Mouse (Mus musculus): ENCODE data around the gene Izumo1. TPM values are rescaled to one million over a fixed set of nuclear protein-coding genes. Genes with fewer than 3 reads are reported as not detected.

Izumo1 gene
- polyA plus RNA-seq, 1 experiment from 2014 or later = 0.41 TPM

DNA sequence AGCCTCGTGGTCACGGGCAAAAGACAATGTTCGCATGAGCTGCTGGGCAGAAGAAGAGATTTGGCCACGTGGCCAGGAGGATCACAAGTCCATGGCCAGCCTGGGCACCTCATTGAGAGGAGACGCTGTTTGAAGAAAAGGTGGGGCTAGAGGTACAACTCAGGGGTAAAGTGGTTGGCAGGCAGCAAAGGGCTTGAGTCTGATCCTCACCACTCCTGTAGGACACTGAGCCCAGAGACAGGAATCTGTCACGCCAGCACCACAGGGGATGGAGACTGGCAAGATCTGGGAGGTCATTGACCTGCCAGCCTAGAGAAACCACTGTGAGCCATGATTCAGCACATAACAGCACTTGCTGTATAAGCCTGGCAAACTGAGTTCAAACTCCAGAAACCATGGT is 24.1 kb upstream of the Izumo1 start:
- ATAC-seq (ENCODE audit: insufficient number of reproducible peaks, insufficient read depth, low FRiP score, low read depth) = no peak
- Histone ChIP-seq H3K9me3 (ENCODE audit: control insufficient read depth, low read length) (no peaks in the 10 kb centered on the region), H3K27ac (replicated peaks in 1 of 2; ENCODE audit: control insufficient read depth in 1 of 2, insufficient read depth in 1 of 2, low read depth in 2 of 2, low read length in 2 of 2) (no peak overlapping the region), H3K27me3 (ENCODE audit: control insufficient read depth, insufficient read depth, low read length) (no peaks in the 10 kb centered on the region), H3K36me3 (ENCODE audit: control insufficient read depth, insufficient read depth, low read length) (no peaks in the 10 kb centered on the region), H3K4me2 (ENCODE audit: low read length) (no peak overlapping the region), H3K4me3 (ENCODE audit: control insufficient read depth in 1 of 2, insufficient read depth in 1 of 2, low read depth in 1 of 2, low read length in 2 of 2) (no peak overlapping the region), H3K4me1 (ENCODE audit: control insufficient read depth in 2 of 2, insufficient read depth in 2 of 2, low read length in 2 of 2) (peaks cover 5 to 6% of the 10 kb centered on the region in 2 experiments; a peak in 3 of 4 replicates), H3K9ac (ENCODE audit: low read length) (no peak overlapping the region)
- WGBS = 82% methylated on average over 6 of the region's 6 CpGs

DNA sequence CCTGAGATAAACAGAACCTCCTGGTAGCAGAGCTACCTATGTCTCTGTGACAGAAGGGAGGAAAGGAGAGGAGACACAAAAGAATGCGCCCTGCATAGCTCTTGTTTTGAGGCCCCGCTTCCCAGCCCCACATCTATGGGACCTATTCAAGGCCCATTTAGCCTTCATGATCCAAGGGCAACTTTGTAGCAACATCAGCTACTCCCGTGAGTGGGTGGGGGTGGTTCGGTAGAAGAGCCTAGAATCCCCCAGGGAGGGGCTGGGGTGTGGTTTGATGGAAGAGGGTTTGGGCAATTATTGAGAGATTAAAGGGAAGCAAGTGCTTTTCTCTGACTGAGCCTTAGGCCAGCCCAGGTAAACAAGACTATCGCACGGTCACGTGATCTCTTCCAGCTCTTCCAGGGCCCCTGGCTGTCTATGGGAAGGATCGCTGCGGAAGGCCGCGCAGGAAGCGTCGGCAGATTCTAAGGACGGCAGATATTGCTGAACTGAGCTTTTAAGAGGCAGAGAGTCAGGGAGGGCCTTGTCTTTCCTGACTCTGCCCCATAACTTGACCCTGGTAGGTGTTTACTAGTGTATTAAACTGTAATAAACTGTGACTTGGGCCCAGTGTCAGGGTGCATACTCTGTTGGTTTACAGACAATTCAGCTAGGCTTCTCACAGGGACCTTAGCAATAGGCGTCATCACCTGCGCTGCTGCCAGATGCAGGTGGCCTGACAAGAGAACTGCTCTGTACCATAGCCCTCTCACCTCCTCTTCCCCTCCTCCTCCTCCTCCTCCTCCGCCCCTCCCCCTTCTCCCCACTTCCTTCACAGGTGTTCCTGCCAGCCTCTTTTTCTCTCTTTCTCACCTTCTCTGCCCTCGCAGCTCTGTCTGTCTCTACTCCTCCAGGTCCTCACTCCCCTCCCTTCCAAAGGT is 22.4 kb upstream of the Izumo1 start:
- 35% methylated on average over 18 of the region's 18 CpGs for WGBS
- Histone ChIP-seq H3K9me3 (ENCODE audit: control insufficient read depth, low read length) (no peaks in the 10 kb centered on the region), H3K27ac (replicated peaks in 1 of 2; ENCODE audit: control insufficient read depth in 1 of 2, insufficient read depth in 1 of 2, low read depth in 2 of 2, low read length in 2 of 2) (no peak overlapping the region), H3K36me3 (ENCODE audit: control insufficient read depth, insufficient read depth, low read length) (no peaks in the 10 kb centered on the region), H3K4me2 (ENCODE audit: low read length) (peak overlapping the region; percentile 32; the same call in 1 of the 2 replicates), H3K4me1 (ENCODE audit: control insufficient read depth in 2 of 2, insufficient read depth in 2 of 2, low read length in 2 of 2) (peaks cover 5 to 6% of the 10 kb centered on the region in 2 experiments; a peak in 3 of 4 replicates), H3K4me3 (ENCODE audit: control insufficient read depth in 1 of 2, insufficient read depth in 1 of 2, low read depth in 1 of 2, low read length in 2 of 2) (no peak overlapping the region), H3K27me3 (ENCODE audit: control insufficient read depth, insufficient read depth, low read length) (no peaks in the 10 kb centered on the region), H3K9ac (ENCODE audit: low read length) (peak overlapping the region; percentile 21; the same call in 1 of the 2 replicates)
- ATAC-seq (ENCODE audit: insufficient number of reproducible peaks, insufficient read depth, low FRiP score, low read depth) = no peak

DNA sequence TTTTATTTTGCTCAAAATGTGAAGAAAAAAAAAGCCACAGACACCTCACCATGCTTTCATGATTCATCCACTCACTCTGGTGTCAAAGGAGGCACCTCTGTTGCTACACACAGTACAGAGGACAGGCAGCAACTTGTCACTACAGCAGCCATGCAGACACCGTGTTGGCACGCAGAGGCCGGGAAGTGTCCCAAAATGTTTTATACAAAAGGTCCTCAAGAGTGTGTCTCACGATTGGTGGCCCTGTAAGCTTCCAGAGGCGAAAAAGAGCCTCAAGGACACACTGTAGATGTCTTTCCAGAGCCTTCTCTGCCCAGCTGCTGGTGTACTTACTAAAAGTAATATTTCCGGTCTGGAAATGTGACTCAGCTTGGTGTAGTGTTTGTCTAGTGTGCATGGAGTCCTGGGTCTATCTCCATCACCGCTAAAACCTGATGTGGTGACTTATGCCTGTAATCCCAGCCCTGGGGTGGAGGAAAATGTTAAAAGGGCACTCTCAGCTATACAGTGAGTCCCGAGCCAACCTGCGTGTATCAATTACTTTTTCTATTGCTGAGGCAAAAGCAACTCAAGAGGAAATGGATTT is 15.8 kb upstream of the Izumo1 start:
- H3K27me3 ChIP-seq (ENCODE audit: control insufficient read depth, insufficient read depth, low read length) = no peaks in the 10 kb centered on the region
- no peak overlapping the region for H3K27ac ChIP-seq (replicated peaks in 1 of 2; ENCODE audit: control insufficient read depth in 1 of 2, insufficient read depth in 1 of 2, low read depth in 2 of 2, low read length in 2 of 2)
- H3K4me2 ChIP-seq (ENCODE audit: low read length) = no peak overlapping the region
- H3K9me3 ChIP-seq (ENCODE audit: control insufficient read depth, low read length) = no peaks in the 10 kb centered on the region
- H3K36me3 ChIP-seq (ENCODE audit: control insufficient read depth, insufficient read depth, low read length) = no peaks in the 10 kb centered on the region
- no peak overlapping the region for H3K4me3 ChIP-seq (ENCODE audit: control insufficient read depth in 1 of 2, insufficient read depth in 1 of 2, low read depth in 1 of 2, low read length in 2 of 2)
- no peak for ATAC-seq (ENCODE audit: insufficient number of reproducible peaks, insufficient read depth, low FRiP score, low read depth)
- H3K4me1 ChIP-seq (ENCODE audit: control insufficient read depth in 2 of 2, insufficient read depth in 2 of 2, low read length in 2 of 2) = no peaks in the 10 kb centered on the region
- WGBS = 74% methylated on average over 9 of the region's 9 CpGs
- no peak overlapping the region for H3K9ac ChIP-seq (ENCODE audit: low read length)

DNA sequence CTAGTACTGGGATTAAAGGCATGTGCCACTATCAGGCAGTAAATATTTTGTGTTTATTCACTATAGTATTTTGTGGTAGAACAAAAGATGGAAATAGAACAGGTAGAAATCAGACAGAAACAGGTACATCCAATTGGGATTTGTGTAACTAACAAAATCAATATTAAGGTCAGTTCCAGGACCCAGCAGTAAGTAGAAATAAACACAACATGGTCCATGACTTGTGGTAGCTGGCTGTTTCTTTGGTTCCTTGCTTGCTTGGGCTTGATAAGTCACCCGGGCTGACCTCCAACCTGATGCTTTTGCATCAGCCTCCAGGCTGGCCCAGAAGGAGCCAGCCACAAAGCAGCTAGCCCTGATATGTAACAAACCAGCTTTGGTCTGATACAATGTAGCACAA is 12.1 kb upstream of the Izumo1 start:
- 52% methylated on average over 1 of the region's 1 CpGs for WGBS
- ATAC-seq (ENCODE audit: insufficient number of reproducible peaks, insufficient read depth, low FRiP score, low read depth) = no peak
- Histone ChIP-seq H3K36me3 (ENCODE audit: control insufficient read depth, insufficient read depth, low read length) (no peaks in the 10 kb centered on the region), H3K27ac (replicated peaks in 1 of 2; ENCODE audit: control insufficient read depth in 1 of 2, insufficient read depth in 1 of 2, low read depth in 2 of 2, low read length in 2 of 2) (no peak overlapping the region), H3K27me3 (ENCODE audit: control insufficient read depth, insufficient read depth, low read length) (no peaks in the 10 kb centered on the region), H3K4me2 (ENCODE audit: low read length) (no peak overlapping the region), H3K4me1 (ENCODE audit: control insufficient read depth in 2 of 2, insufficient read depth in 2 of 2, low read length in 2 of 2) (no peaks in the 10 kb centered on the region), H3K9me3 (ENCODE audit: control insufficient read depth, low read length) (no peaks in the 10 kb centered on the region), H3K4me3 (ENCODE audit: control insufficient read depth in 1 of 2, insufficient read depth in 1 of 2, low read depth in 1 of 2, low read length in 2 of 2) (no peak overlapping the region), H3K9ac (ENCODE audit: low read length) (no peak overlapping the region)

DNA sequence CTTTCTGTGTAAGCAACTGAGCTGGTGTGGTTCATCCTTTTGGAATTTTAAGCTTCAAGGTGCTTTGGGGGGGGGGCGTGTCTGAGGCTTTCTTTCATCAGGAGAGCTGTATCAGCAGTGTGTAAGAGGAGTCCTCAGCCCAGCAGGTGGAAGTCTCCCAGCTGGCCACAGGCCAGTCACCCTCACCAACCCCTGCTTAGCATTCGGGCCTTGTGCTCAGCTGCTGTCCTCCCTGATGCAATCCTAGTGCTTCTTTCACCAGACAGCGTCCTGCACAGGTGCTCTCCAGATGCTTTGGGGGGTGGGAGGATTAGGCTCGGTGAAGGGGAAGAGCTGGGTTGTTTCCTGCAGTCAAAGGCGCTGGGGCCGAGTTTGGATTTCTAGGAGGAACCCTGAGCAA is 5.3 kb upstream of the Izumo1 start:
- H3K4me3 ChIP-seq (ENCODE audit: control insufficient read depth in 1 of 2, insufficient read depth in 1 of 2, low read depth in 1 of 2, low read length in 2 of 2) = no peak overlapping the region
- no peak for ATAC-seq (ENCODE audit: insufficient number of reproducible peaks, insufficient read depth, low FRiP score, low read depth)
- no peak overlapping the region for H3K9ac ChIP-seq (ENCODE audit: low read length)
- H3K36me3 ChIP-seq (ENCODE audit: control insufficient read depth, insufficient read depth, low read length) = no peaks in the 10 kb centered on the region
- H3K4me1 ChIP-seq (ENCODE audit: control insufficient read depth in 2 of 2, insufficient read depth in 2 of 2, low read length in 2 of 2) = peaks cover 0 to 6% of the 10 kb centered on the region in 2 experiments; a peak in 1 of 4 replicates
- 30% methylated on average over 6 of the region's 6 CpGs for WGBS
- H3K27me3 ChIP-seq (ENCODE audit: control insufficient read depth, insufficient read depth, low read length) = peaks cover 46% of the 10 kb centered on the region
- no peaks in the 10 kb centered on the region for H3K9me3 ChIP-seq (ENCODE audit: control insufficient read depth, low read length)
- no peak overlapping the region for H3K27ac ChIP-seq (replicated peaks in 1 of 2; ENCODE audit: control insufficient read depth in 1 of 2, insufficient read depth in 1 of 2, low read depth in 2 of 2, low read length in 2 of 2)
- H3K4me2 ChIP-seq (ENCODE audit: low read length) = no peak overlapping the region

DNA sequence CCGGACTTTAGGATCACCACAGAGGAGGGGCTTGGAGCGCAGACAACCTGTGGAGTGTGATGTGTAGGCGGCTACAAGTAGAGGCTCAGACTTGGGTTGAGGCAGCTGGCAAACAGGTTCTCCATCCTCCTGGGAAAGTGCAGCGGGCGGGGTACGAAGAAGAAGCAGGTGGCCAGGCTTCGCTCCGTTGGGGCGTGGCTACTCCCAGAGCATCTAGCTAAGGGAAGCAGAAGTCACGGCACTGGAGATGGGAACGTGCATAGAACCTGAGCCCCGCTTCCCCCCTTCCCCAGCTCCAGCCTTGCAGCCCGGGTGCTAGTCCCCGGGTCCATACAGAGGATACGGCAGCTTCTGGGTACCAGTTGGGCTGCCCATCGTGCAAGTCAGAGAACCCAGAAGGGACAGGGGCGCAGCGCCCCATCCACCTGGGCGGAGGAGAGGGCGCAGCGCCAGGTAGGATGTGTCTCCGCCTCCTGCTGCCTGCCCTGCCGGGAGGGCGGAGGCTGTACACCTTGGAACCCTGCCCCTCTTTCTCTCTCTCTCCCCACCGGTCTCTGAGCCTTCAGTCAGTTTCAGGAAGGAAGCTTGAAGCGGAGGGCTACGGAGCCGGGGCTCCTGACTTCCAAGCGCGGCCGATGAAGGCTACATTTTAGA is 4.4 kb upstream of the Izumo1 start, which contains the start of gene Fut1:
Gene Fut1 (plus strand): TSS at position 248 of the 654 bp plus-strand sequence.
- H3K4me3 ChIP-seq (ENCODE audit: control insufficient read depth in 1 of 2, insufficient read depth in 1 of 2, low read depth in 1 of 2, low read length in 2 of 2) = peak within 1 kb of the TSS in 1 of 2 experiments; percentile 6; a peak in 1 of 4 replicates
- WGBS = 9% methylated on average over 31 of the region's 31 CpGs
- peaks cover 0 to 6% of the 10 kb centered on the region in 2 experiments; a peak in 1 of 4 replicates for H3K4me1 ChIP-seq (ENCODE audit: control insufficient read depth in 2 of 2, insufficient read depth in 2 of 2, low read length in 2 of 2)
- H3K27me3 ChIP-seq (ENCODE audit: control insufficient read depth, insufficient read depth, low read length) = peaks cover 46% of the 10 kb centered on the region
- no peak within 1 kb of the TSS for H3K4me2 ChIP-seq (ENCODE audit: low read length)
- no peak within 1 kb of the TSS for H3K27ac ChIP-seq (replicated peaks in 1 of 2; ENCODE audit: control insufficient read depth in 1 of 2, insufficient read depth in 1 of 2, low read depth in 2 of 2, low read length in 2 of 2)
- peak; percentile 20; the same call in 1 of the 2 replicates for ATAC-seq (ENCODE audit: insufficient number of reproducible peaks, insufficient read depth, low FRiP score, low read depth)
- H3K36me3 ChIP-seq (ENCODE audit: control insufficient read depth, insufficient read depth, low read length) = no peaks in the 10 kb centered on the region
- no peaks in the 10 kb centered on the region for H3K9me3 ChIP-seq (ENCODE audit: control insufficient read depth, low read length)
- H3K9ac ChIP-seq (ENCODE audit: low read length) = no peak within 1 kb of the TSS

DNA sequence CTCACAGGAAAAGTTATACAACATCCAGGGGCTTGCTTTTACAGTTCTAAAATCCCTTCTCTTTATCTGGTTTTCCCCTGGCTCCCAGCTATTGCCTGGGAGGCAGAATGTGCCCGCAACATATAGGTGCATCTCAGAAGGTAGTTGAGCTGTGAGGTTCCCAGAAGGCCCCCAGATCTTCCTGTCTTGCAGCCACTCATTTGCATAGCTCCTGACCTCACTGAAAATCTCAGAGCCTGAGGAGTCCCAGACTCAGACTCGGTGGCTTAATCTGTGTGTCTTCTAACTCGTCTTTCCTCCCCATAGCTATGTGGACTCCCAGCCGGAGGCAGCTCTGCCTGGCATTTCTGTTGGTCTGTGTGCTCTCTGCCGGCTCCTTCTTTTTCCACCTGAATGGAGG is 3.3 kb upstream of the Izumo1 start:
- no peak overlapping the region for H3K9ac ChIP-seq (ENCODE audit: low read length)
- 77% methylated on average over 5 of the region's 5 CpGs for WGBS
- no peak overlapping the region for H3K4me3 ChIP-seq (ENCODE audit: control insufficient read depth in 1 of 2, insufficient read depth in 1 of 2, low read depth in 1 of 2, low read length in 2 of 2)
- ATAC-seq (ENCODE audit: insufficient number of reproducible peaks, insufficient read depth, low FRiP score, low read depth) = no peak
- peaks cover 0 to 6% of the 10 kb centered on the region in 2 experiments; a peak in 1 of 4 replicates for H3K4me1 ChIP-seq (ENCODE audit: control insufficient read depth in 2 of 2, insufficient read depth in 2 of 2, low read length in 2 of 2)
- no peak overlapping the region for H3K4me2 ChIP-seq (ENCODE audit: low read length)
- H3K27ac ChIP-seq (replicated peaks in 1 of 2; ENCODE audit: control insufficient read depth in 1 of 2, insufficient read depth in 1 of 2, low read depth in 2 of 2, low read length in 2 of 2) = no peak overlapping the region
- H3K36me3 ChIP-seq (ENCODE audit: control insufficient read depth, insufficient read depth, low read length) = no peaks in the 10 kb centered on the region
- no peaks in the 10 kb centered on the region for H3K9me3 ChIP-seq (ENCODE audit: control insufficient read depth, low read length)
- H3K27me3 ChIP-seq (ENCODE audit: control insufficient read depth, insufficient read depth, low read length) = peaks cover 46% of the 10 kb centered on the region

Data from heart, embryonic 14.5 days (tissue).